Mouse (Mus musculus): ENCODE measurements around the gene Arhgap6. TPM values are rescaled to one million over a fixed set of nuclear protein-coding genes. Genes with fewer than 3 reads are reported as not detected.

The Arhgap6 gene
- polyA plus RNA-seq, 1 experiment from 2014 or later: 8.9 TPM

- 16% methylated on average over 28 of the region's 32 CpGs for whole genome bisulfite sequencing (ENCODE audit: insufficient replicate concordance)
Observed at GRCm38 (mm10) chrX:169036403-169037296, 241.8 kb downstream of the Arhgap6 start.

DNA sequence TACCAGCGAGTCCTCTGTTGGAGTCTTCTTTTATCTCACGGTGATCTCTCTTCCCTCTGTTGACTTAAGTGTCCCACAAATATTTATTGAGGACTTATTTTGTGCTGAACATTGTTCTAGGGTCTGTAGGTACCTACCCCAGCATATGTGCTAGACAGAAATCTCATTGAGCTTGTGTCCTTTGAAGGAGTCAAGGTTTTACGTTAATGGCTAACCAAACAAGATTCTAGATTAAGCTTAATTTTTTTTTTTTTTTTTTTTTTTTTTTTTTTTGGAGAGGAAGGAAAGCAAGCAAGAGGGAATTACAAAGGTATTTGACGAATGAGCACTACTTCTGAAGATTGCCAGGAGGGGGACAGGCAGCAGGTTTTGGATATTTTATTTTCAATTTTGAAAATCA, 242.5 kb downstream of the Arhgap6 start:
- no peak for ATAC-seq (replicated peaks; ENCODE audit: insufficient number of reproducible peaks, low FRiP score, low TSS enrichment)
- Histone ChIP-seq H3K27ac (ENCODE audit: low read depth, low read length) (no peak overlapping the region), H3K27me3 (ENCODE audit: control insufficient read depth, insufficient read depth, low read length) (no peaks in the 10 kb centered on the region), H3K9ac (ENCODE audit: low read depth, low read length) (no peak overlapping the region), H3K4me2 (peak overlapping the region; percentile 62), H3K9me3 (replicated peaks; ENCODE audit: control insufficient read depth, low read length) (no peaks in the 10 kb centered on the region), H3K36me3 (ENCODE audit: control insufficient read depth, insufficient read depth, low read length) (no peaks in the 10 kb centered on the region), H3K4me3 (ENCODE audit: low read depth, low read length) (no peak overlapping the region), H3K4me1 (ENCODE audit: control insufficient read depth, insufficient read depth, low read length) (no peaks in the 10 kb centered on the region)
- WGBS (ENCODE audit: insufficient replicate concordance): 56% methylated on average over 4 of the region's 4 CpGs

More at GRCm38 (mm10) chrX:169036403-169037296, 241.8 kb downstream of the Arhgap6 start:
- Histone ChIP-seq H3K27ac (ENCODE audit: low read depth, low read length) (no peak overlapping the region), H3K27me3 (ENCODE audit: control insufficient read depth, insufficient read depth, low read length) (no peaks in the 10 kb centered on the region), H3K9me3 (replicated peaks; ENCODE audit: control insufficient read depth, low read length) (no peaks in the 10 kb centered on the region), H3K36me3 (ENCODE audit: control insufficient read depth, insufficient read depth, low read length) (no peaks in the 10 kb centered on the region), H3K9ac (ENCODE audit: low read depth, low read length) (peak overlapping the region; percentile 54; the same call in 1 of the 2 replicates), H3K4me2 (peak overlapping the region; percentile 62), H3K4me3 (ENCODE audit: low read depth, low read length) (peak overlapping the region; percentile 44), H3K4me1 (ENCODE audit: control insufficient read depth, insufficient read depth, low read length) (no peaks in the 10 kb centered on the region)
- ATAC-seq (replicated peaks; ENCODE audit: insufficient number of reproducible peaks, low FRiP score, low TSS enrichment): peak; percentile 87

- Histone ChIP-seq H3K4me2 (no peak overlapping the region), H3K9ac (ENCODE audit: low read depth, low read length) (no peak overlapping the region), H3K9me3 (replicated peaks; ENCODE audit: control insufficient read depth, low read length) (no peaks in the 10 kb centered on the region), H3K4me1 (ENCODE audit: control insufficient read depth, insufficient read depth, low read length) (no peaks in the 10 kb centered on the region), H3K27ac (ENCODE audit: low read depth, low read length) (no peak overlapping the region), H3K36me3 (ENCODE audit: control insufficient read depth, insufficient read depth, low read length) (no peaks in the 10 kb centered on the region), H3K27me3 (ENCODE audit: control insufficient read depth, insufficient read depth, low read length) (no peaks in the 10 kb centered on the region), H3K4me3 (ENCODE audit: low read depth, low read length) (no peak overlapping the region)
- no peak for ATAC-seq (replicated peaks; ENCODE audit: insufficient number of reproducible peaks, low FRiP score, low TSS enrichment)
- 72% methylated on average over 1 of the region's 1 CpGs for WGBS (ENCODE audit: insufficient replicate concordance)
Observed at GRCm38 (mm10) chrX:169043872-169044271, 249.0 kb downstream of the Arhgap6 start.

- H3K9me3 ChIP-seq (replicated peaks; ENCODE audit: control insufficient read depth, low read length): no peaks in the 10 kb centered on the region
- no peak overlapping the region for H3K4me3 ChIP-seq (ENCODE audit: low read depth, low read length)
- ATAC-seq (replicated peaks; ENCODE audit: insufficient number of reproducible peaks, low FRiP score, low TSS enrichment): no peak
- H3K27ac ChIP-seq (ENCODE audit: low read depth, low read length): no peak overlapping the region
- no peaks in the 10 kb centered on the region for H3K4me1 ChIP-seq (ENCODE audit: control insufficient read depth, insufficient read depth, low read length)
- no peak overlapping the region for H3K9ac ChIP-seq (ENCODE audit: low read depth, low read length)
- 45% methylated on average over 3 of the region's 3 CpGs for whole genome bisulfite sequencing (ENCODE audit: insufficient replicate concordance)
- no peak overlapping the region for H3K4me2 ChIP-seq
- no peaks in the 10 kb centered on the region for H3K27me3 ChIP-seq (ENCODE audit: control insufficient read depth, insufficient read depth, low read length)
- H3K36me3 ChIP-seq (ENCODE audit: control insufficient read depth, insufficient read depth, low read length): no peaks in the 10 kb centered on the region
Observed at GRCm38 (mm10) chrX:169047595-169047994, 252.7 kb downstream of the Arhgap6 start.

- H3K4me2 ChIP-seq: no peak overlapping the region
- no peak overlapping the region for H3K4me3 ChIP-seq (ENCODE audit: low read depth, low read length)
- H3K36me3 ChIP-seq (ENCODE audit: control insufficient read depth, insufficient read depth, low read length): no peaks in the 10 kb centered on the region
- H3K4me1 ChIP-seq (ENCODE audit: control insufficient read depth, insufficient read depth, low read length): 0 out of 2 replicates have a peak, but pooled peaks cover 2% of the 10 kb centered on the region
- no peak for ATAC-seq (replicated peaks; ENCODE audit: insufficient number of reproducible peaks, low FRiP score, low TSS enrichment)
- no peaks in the 10 kb centered on the region for H3K9me3 ChIP-seq (replicated peaks; ENCODE audit: control insufficient read depth, low read length)
- no peak overlapping the region for H3K27ac ChIP-seq (ENCODE audit: low read depth, low read length)
- H3K9ac ChIP-seq (ENCODE audit: low read depth, low read length): no peak overlapping the region
- no peaks in the 10 kb centered on the region for H3K27me3 ChIP-seq (ENCODE audit: control insufficient read depth, insufficient read depth, low read length)
Observed at GRCm38 (mm10) chrX:169049550-169049949, 254.7 kb downstream of the Arhgap6 start.

GRCm38 (mm10) chrX:169053907-169054476, 259.1 kb downstream of the Arhgap6 start:
- no peaks in the 10 kb centered on the region for H3K36me3 ChIP-seq (ENCODE audit: control insufficient read depth, insufficient read depth, low read length)
- H3K4me3 ChIP-seq (ENCODE audit: low read depth, low read length): no peak overlapping the region
- H3K9me3 ChIP-seq (replicated peaks; ENCODE audit: control insufficient read depth, low read length): no peaks in the 10 kb centered on the region
- H3K4me1 ChIP-seq (ENCODE audit: control insufficient read depth, insufficient read depth, low read length): 0 out of 2 replicates have a peak, but pooled peaks cover 2% of the 10 kb centered on the region
- no peak overlapping the region for H3K27ac ChIP-seq (ENCODE audit: low read depth, low read length)
- H3K9ac ChIP-seq (ENCODE audit: low read depth, low read length): no peak overlapping the region
- no peak overlapping the region for H3K4me2 ChIP-seq
- ATAC-seq (replicated peaks; ENCODE audit: insufficient number of reproducible peaks, low FRiP score, low TSS enrichment): peak; percentile 46
- no peaks in the 10 kb centered on the region for H3K27me3 ChIP-seq (ENCODE audit: control insufficient read depth, insufficient read depth, low read length)
- 32% methylated on average over 5 of the region's 5 CpGs for WGBS (ENCODE audit: insufficient replicate concordance)

GRCm38 (mm10) chrX:169062555-169062954, 267.7 kb downstream of the Arhgap6 start:
- Histone ChIP-seq H3K27me3 (ENCODE audit: control insufficient read depth, insufficient read depth, low read length) (no peaks in the 10 kb centered on the region), H3K4me3 (ENCODE audit: low read depth, low read length) (no peak overlapping the region), H3K27ac (ENCODE audit: low read depth, low read length) (no peak overlapping the region), H3K4me1 (ENCODE audit: control insufficient read depth, insufficient read depth, low read length) (no peaks in the 10 kb centered on the region), H3K9ac (ENCODE audit: low read depth, low read length) (no peak overlapping the region), H3K36me3 (ENCODE audit: control insufficient read depth, insufficient read depth, low read length) (no peaks in the 10 kb centered on the region), H3K9me3 (replicated peaks; ENCODE audit: control insufficient read depth, low read length) (no peaks in the 10 kb centered on the region), H3K4me2 (no peak overlapping the region)
- no peak for ATAC-seq (replicated peaks; ENCODE audit: insufficient number of reproducible peaks, low FRiP score, low TSS enrichment)

GRCm38 (mm10) chrX:169065298-169065697, 270.4 kb downstream of the Arhgap6 start:
- no peaks in the 10 kb centered on the region for H3K4me1 ChIP-seq (ENCODE audit: control insufficient read depth, insufficient read depth, low read length)
- WGBS (ENCODE audit: insufficient replicate concordance): 58% methylated on average over 3 of the region's 3 CpGs
- ATAC-seq (replicated peaks; ENCODE audit: insufficient number of reproducible peaks, low FRiP score, low TSS enrichment): no peak
- H3K9ac ChIP-seq (ENCODE audit: low read depth, low read length): no peak overlapping the region
- no peak overlapping the region for H3K4me2 ChIP-seq
- H3K36me3 ChIP-seq (ENCODE audit: control insufficient read depth, insufficient read depth, low read length): no peaks in the 10 kb centered on the region
- no peaks in the 10 kb centered on the region for H3K9me3 ChIP-seq (replicated peaks; ENCODE audit: control insufficient read depth, low read length)
- H3K27ac ChIP-seq (ENCODE audit: low read depth, low read length): no peak overlapping the region
- H3K27me3 ChIP-seq (ENCODE audit: control insufficient read depth, insufficient read depth, low read length): no peaks in the 10 kb centered on the region
- no peak overlapping the region for H3K4me3 ChIP-seq (ENCODE audit: low read depth, low read length)
